Mouse (Mus musculus): ENCODE measurements around the gene Zmym6. TPM values are rescaled to one million over a fixed set of nuclear protein-coding genes. Genes with fewer than 3 reads are reported as not detected.
A peak's percentile ranks its signal among the peaks of the same experiment; 100 is the strongest.
"Not testable (repeated sequence)": the region's sequence is repeated elsewhere in the genome, so short reads cannot be mapped to it uniquely, and the experiment has no call there.

Gene Zmym6
- total and polyA plus RNA-seq, 2 experiments, result 1.4 to 7.2 TPM

- Histone ChIP-seq H3K4me1 (ENCODE audit: control insufficient read depth, insufficient read depth, low read length) (no peaks in the 10 kb centered on the region), H3K9ac (ENCODE audit: low read depth, low read length) (no peak overlapping the region), H3K4me3 (ENCODE audit: insufficient read depth, low read depth, low read length) (no peak overlapping the region), H3K27me3 (ENCODE audit: control insufficient read depth, insufficient read depth, low read length) (no peaks in the 10 kb centered on the region), H3K79me2 (ENCODE audit: control insufficient read depth, insufficient read depth, low read length) (no peaks in the 10 kb centered on the region), H3K27ac (replicated peaks; ENCODE audit: insufficient read depth, low read depth, low read length) (no peak overlapping the region), H3K36me3 (ENCODE audit: control insufficient read depth, insufficient read depth, low read length) (peaks cover 3% of the 10 kb centered on the region; the same call in 1 of the 2 replicates)
- no peak for DNase-seq (ENCODE audit: extremely low read depth, low read depth, low spot score)
- WGBS, result 94% methylated on average over 4 of the region's 4 CpGs
- TF ChIP-seq CTCF (IDR thresholded peaks at IDR 0.05; ENCODE audit: low read depth, low read length) (no peak), POLR2A (IDR thresholded peaks at IDR 0.05; ENCODE audit: extremely low read depth, insufficient read depth, low read length) (no peak)
These were observed 17.9 kb downstream of the Zmym6 start for GRCm38 (mm10) chr4:127095090-127095489.

GRCm38 (mm10) chr4:127099552-127099951 is 22.4 kb downstream of the Zmym6 start:
- not testable (repeated sequence) for H3K4me3 ChIP-seq (ENCODE audit: insufficient read depth, low read depth, low read length); H3K9ac ChIP-seq (ENCODE audit: low read depth, low read length); H3K27me3 ChIP-seq (ENCODE audit: control insufficient read depth, insufficient read depth, low read length); H3K79me2 ChIP-seq (ENCODE audit: control insufficient read depth, insufficient read depth, low read length); DNase-seq (ENCODE audit: extremely low read depth, low read depth, low spot score); H3K4me1 ChIP-seq (ENCODE audit: control insufficient read depth, insufficient read depth, low read length); H3K27ac ChIP-seq (replicated peaks; ENCODE audit: insufficient read depth, low read depth, low read length)
- WGBS, result 98% methylated on average over 1 of the region's 2 CpGs
- peaks cover 11% of the 10 kb centered on the region; the same call in 1 of the 2 replicates for H3K36me3 ChIP-seq (ENCODE audit: control insufficient read depth, insufficient read depth, low read length)

- peaks cover 26% of the 10 kb centered on the region for H3K36me3 ChIP-seq (ENCODE audit: control insufficient read depth, insufficient read depth, low read length)
- no peak overlapping the region for H3K27ac ChIP-seq (replicated peaks; ENCODE audit: insufficient read depth, low read depth, low read length)
- TF ChIP-seq CTCF (IDR thresholded peaks at IDR 0.05; ENCODE audit: low read depth, low read length) (no peak), POLR2A (IDR thresholded peaks at IDR 0.05; ENCODE audit: extremely low read depth, insufficient read depth, low read length) (no peak)
- no peak overlapping the region for H3K9ac ChIP-seq (ENCODE audit: low read depth, low read length)
- no peak overlapping the region for H3K4me3 ChIP-seq (ENCODE audit: insufficient read depth, low read depth, low read length)
- H3K27me3 ChIP-seq (ENCODE audit: control insufficient read depth, insufficient read depth, low read length), result no peaks in the 10 kb centered on the region
- H3K79me2 ChIP-seq (ENCODE audit: control insufficient read depth, insufficient read depth, low read length), result no peaks in the 10 kb centered on the region
- 43% methylated on average over 4 of the region's 4 CpGs for WGBS
- DNase-seq (ENCODE audit: extremely low read depth, low read depth, low spot score), result peak; percentile 46
- no peaks in the 10 kb centered on the region for H3K4me1 ChIP-seq (ENCODE audit: control insufficient read depth, insufficient read depth, low read length)
These were observed 30.4 kb downstream of the Zmym6 start for GRCm38 (mm10) chr4:127107566-127107965.

GRCm38 (mm10) chr4:127110570-127110969 is 33.4 kb downstream of the Zmym6 start:
- H3K9ac ChIP-seq (ENCODE audit: low read depth, low read length), result no peak overlapping the region
- H3K36me3 ChIP-seq (ENCODE audit: control insufficient read depth, insufficient read depth, low read length), result peaks cover 18% of the 10 kb centered on the region
- no peaks in the 10 kb centered on the region for H3K4me1 ChIP-seq (ENCODE audit: control insufficient read depth, insufficient read depth, low read length)
- no peak overlapping the region for H3K4me3 ChIP-seq (ENCODE audit: insufficient read depth, low read depth, low read length)
- TF ChIP-seq CTCF (IDR thresholded peaks at IDR 0.05; ENCODE audit: low read depth, low read length) (no peak), POLR2A (IDR thresholded peaks at IDR 0.05; ENCODE audit: extremely low read depth, insufficient read depth, low read length) (no peak)
- DNase-seq (ENCODE audit: extremely low read depth, low read depth, low spot score), result no peak
- H3K27ac ChIP-seq (replicated peaks; ENCODE audit: insufficient read depth, low read depth, low read length), result no peak overlapping the region
- WGBS, result 84% methylated on average over 4 of the region's 4 CpGs
- H3K27me3 ChIP-seq (ENCODE audit: control insufficient read depth, insufficient read depth, low read length), result no peaks in the 10 kb centered on the region
- no peaks in the 10 kb centered on the region for H3K79me2 ChIP-seq (ENCODE audit: control insufficient read depth, insufficient read depth, low read length)

- 98% methylated on average over 5 of the region's 5 CpGs for WGBS
- TF ChIP-seq CTCF (IDR thresholded peaks at IDR 0.05; ENCODE audit: low read depth, low read length) (no peak), POLR2A (IDR thresholded peaks at IDR 0.05; ENCODE audit: extremely low read depth, insufficient read depth, low read length) (no peak)
These were observed 46.2 kb downstream of the Zmym6 start, which contains the start of gene Tmem35b for GRCm38 (mm10) chr4:127123391-127123790. Gene Tmem35b, plus strand, starts transcription at chr4:127123691.

GRCm38 (mm10) chr4:127124331-127124730 is 47.1 kb downstream of the Zmym6 start:
- Histone ChIP-seq H3K4me1 (ENCODE audit: control insufficient read depth, insufficient read depth, low read length) (no peaks in the 10 kb centered on the region; the same call in 1 of the 2 replicates), H3K36me3 (ENCODE audit: control insufficient read depth, insufficient read depth, low read length) (peaks cover 9% of the 10 kb centered on the region; the same call in 1 of the 2 replicates), H3K4me3 (ENCODE audit: insufficient read depth, low read depth, low read length) (no peak overlapping the region), H3K27ac (replicated peaks; ENCODE audit: insufficient read depth, low read depth, low read length) (no peak overlapping the region), H3K27me3 (ENCODE audit: control insufficient read depth, insufficient read depth, low read length) (no peaks in the 10 kb centered on the region), H3K9ac (ENCODE audit: low read depth, low read length) (no peak overlapping the region), H3K79me2 (ENCODE audit: control insufficient read depth, insufficient read depth, low read length) (no peaks in the 10 kb centered on the region)
- no peak for DNase-seq (ENCODE audit: extremely low read depth, low read depth, low spot score)
- WGBS, result 93% methylated on average over 1 of the region's 1 CpGs
- TF ChIP-seq CTCF (IDR thresholded peaks at IDR 0.05; ENCODE audit: low read depth, low read length) (no peak), POLR2A (IDR thresholded peaks at IDR 0.05; ENCODE audit: extremely low read depth, insufficient read depth, low read length) (no peak)

More at GRCm38 (mm10) chr4:127123391-127123790, 46.2 kb downstream of the Zmym6 start, which contains the start of gene Tmem35b:
- no peak for DNase-seq (ENCODE audit: extremely low read depth, low read depth, low spot score)
- Histone ChIP-seq H3K36me3 (ENCODE audit: control insufficient read depth, insufficient read depth, low read length) (peaks cover 9% of the 10 kb centered on the region; the same call in 1 of the 2 replicates), H3K79me2 (ENCODE audit: control insufficient read depth, insufficient read depth, low read length) (no peaks in the 10 kb centered on the region), H3K9ac (ENCODE audit: low read depth, low read length) (no peak within 1 kb of the TSS), H3K27ac (replicated peaks; ENCODE audit: insufficient read depth, low read depth, low read length) (no peak within 1 kb of the TSS), H3K27me3 (ENCODE audit: control insufficient read depth, insufficient read depth, low read length) (no peaks in the 10 kb centered on the region), H3K4me3 (ENCODE audit: insufficient read depth, low read depth, low read length) (no peak within 1 kb of the TSS), H3K4me1 (ENCODE audit: control insufficient read depth, insufficient read depth, low read length) (no peaks in the 10 kb centered on the region; the same call in 1 of the 2 replicates)

Measured in liver, adult 2 months (tissue).